Mouse (Mus musculus): ENCODE results near the gene Trpm1. TPM values are rescaled to one million over a fixed set of nuclear protein-coding genes. Genes with fewer than 3 reads are reported as not detected.

The Trpm1 gene
- polyA plus RNA-seq, 1 experiment from 2014 or later, result 6.1 TPM

GRCm38 (mm10) chr7:64179310-64179709 lies 25.7 kb downstream of the Trpm1 start:
- Histone ChIP-seq H3K36me3 (no peaks in the 10 kb centered on the region), H3K4me1 (no peaks in the 10 kb centered on the region), H3K4me3 (no peak overlapping the region), H3K27ac (replicated peaks) (no peak overlapping the region), H3K27me3 (ENCODE audit: low read depth, poor library complexity, severe bottlenecking) (peaks cover 3% of the 10 kb centered on the region; the same call in 1 of the 2 replicates), H3K9me3 (replicated peaks) (no peaks in the 10 kb centered on the region)
- DNase-seq (ENCODE audit: low spot score), result no peak
- WGBS, result 89% methylated on average over 4 of the region's 4 CpGs

- H3K4me1 ChIP-seq, result peaks cover 10% of the 10 kb centered on the region
- H3K27me3 ChIP-seq (ENCODE audit: low read depth, poor library complexity, severe bottlenecking), result peaks cover 15% of the 10 kb centered on the region; the same call in 1 of the 2 replicates
- H3K27ac ChIP-seq (replicated peaks), result peak overlapping the region; percentile 69
- DNase-seq (ENCODE audit: low spot score), result no peak
- H3K4me3 ChIP-seq, result no peak overlapping the region
- 45% methylated on average over 10 of the region's 10 CpGs for WGBS
- H3K9me3 ChIP-seq (replicated peaks), result no peaks in the 10 kb centered on the region
- H3K36me3 ChIP-seq, result no peaks in the 10 kb centered on the region
Observed at GRCm38 (mm10) chr7:64185203-64185931, 31.7 kb downstream of the Trpm1 start.

DNA sequence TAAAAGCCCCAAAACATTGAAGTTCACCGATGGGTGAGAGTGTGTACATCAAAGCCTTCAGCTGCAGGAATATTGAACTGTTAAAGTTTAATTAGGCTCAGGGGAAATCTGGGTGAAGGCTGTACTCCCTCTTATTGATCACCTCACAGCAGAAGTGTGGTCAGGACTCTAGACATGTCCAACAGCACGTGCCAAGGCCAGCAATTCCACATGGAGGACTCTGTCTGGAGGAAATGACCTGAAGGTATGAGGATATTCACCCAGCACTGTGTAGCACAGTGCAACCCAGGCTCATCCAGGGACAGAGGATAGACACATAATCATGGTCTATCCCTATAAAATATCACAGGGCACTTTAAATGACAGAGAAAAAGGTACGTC lies 32.3 kb downstream of the Trpm1 start:
- H3K4me3 ChIP-seq, result no peak overlapping the region
- no peak for DNase-seq (ENCODE audit: low spot score)
- H3K4me1 ChIP-seq, result peaks cover 10% of the 10 kb centered on the region
- H3K27ac ChIP-seq (replicated peaks), result no peak overlapping the region
- no peaks in the 10 kb centered on the region for H3K9me3 ChIP-seq (replicated peaks)
- WGBS, result 90% methylated on average over 3 of the region's 3 CpGs
- H3K36me3 ChIP-seq, result no peaks in the 10 kb centered on the region
- H3K27me3 ChIP-seq (ENCODE audit: low read depth, poor library complexity, severe bottlenecking), result peaks cover 15% of the 10 kb centered on the region; the same call in 1 of the 2 replicates

DNA sequence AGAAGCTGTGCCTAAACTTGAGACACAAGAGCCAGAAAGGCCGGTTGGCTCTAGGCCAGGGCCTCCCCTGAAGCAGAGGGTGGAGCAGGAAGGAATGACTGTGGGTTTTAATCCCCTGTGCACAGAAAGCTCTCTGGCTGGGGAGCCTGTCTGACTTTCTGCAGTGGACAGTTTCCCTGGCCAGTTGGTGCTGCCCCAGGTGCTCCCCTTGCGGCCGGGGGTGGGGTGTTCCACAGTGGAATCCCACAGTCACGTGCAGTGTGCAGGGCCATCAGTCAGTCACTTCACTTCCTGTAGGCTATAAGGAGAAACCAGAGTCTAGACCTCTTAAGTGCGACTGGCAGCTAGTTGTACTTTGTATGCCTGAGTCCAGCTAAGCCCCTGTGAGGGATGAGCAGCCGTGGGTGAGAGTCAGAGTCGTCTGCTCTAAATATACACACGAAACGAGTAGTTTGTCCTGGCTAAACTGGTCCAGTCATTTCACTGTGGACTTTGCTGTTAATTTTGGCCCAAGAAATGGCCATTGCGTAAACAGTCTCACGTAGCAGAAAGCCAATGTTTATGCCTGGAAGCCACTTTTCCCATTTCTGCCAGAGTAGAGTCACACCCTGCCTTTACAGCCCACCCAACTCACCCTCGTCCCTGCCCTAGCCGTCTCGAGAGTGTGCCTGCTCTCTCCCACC lies 38.8 kb downstream of the Trpm1 start:
- Histone ChIP-seq H3K27me3 (ENCODE audit: low read depth, poor library complexity, severe bottlenecking) (no peaks in the 10 kb centered on the region), H3K9me3 (replicated peaks) (no peaks in the 10 kb centered on the region), H3K36me3 (no peaks in the 10 kb centered on the region), H3K27ac (replicated peaks) (0 out of 2 replicates have a peak overlapping the region, but pooled peaks have one; percentile 28), H3K4me1 (peaks cover 20% of the 10 kb centered on the region), H3K4me3 (no peak overlapping the region)
- 67% methylated on average over 14 of the region's 14 CpGs for WGBS
- DNase-seq (ENCODE audit: low spot score), result no peak

- Histone ChIP-seq H3K4me1 (peaks cover 20% of the 10 kb centered on the region), H3K9me3 (replicated peaks) (no peaks in the 10 kb centered on the region), H3K4me3 (no peak overlapping the region), H3K27me3 (ENCODE audit: low read depth, poor library complexity, severe bottlenecking) (no peaks in the 10 kb centered on the region), H3K36me3 (no peaks in the 10 kb centered on the region), H3K27ac (replicated peaks) (no peak overlapping the region; the same call in 1 of the 2 replicates)
- DNase-seq (ENCODE audit: low spot score), result no peak
- WGBS, result 41% methylated on average over 5 of the region's 5 CpGs
Observed at GRCm38 (mm10) chr7:64193476-64193875, 39.8 kb downstream of the Trpm1 start.

DNA sequence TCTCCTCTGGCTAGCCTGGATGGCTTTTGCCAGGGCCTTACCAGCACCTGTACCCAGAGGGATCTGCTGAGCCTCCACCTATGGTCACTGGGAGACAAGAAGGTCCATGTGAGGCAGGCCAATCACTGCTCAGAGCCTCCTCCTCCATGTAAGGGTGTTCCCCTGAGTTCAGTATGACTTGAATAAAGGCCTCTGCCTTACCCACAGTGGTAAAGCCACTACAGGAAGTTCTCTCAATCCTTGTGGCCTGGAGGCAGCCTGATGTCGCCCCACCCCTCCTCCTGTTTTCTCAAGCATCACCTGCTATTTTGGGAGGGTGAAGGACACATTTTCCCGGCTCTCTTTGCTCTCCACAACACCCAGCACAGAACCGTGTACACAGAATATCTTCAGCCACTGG lies 42.5 kb downstream of the Trpm1 start:
- DNase-seq (ENCODE audit: low spot score), result no peak
- Histone ChIP-seq H3K27ac (replicated peaks) (no peak overlapping the region), H3K4me1 (peaks cover 20% of the 10 kb centered on the region), H3K36me3 (no peaks in the 10 kb centered on the region), H3K4me3 (no peak overlapping the region), H3K27me3 (ENCODE audit: low read depth, poor library complexity, severe bottlenecking) (no peaks in the 10 kb centered on the region), H3K9me3 (replicated peaks) (no peaks in the 10 kb centered on the region)
- WGBS, result 87% methylated on average over 3 of the region's 3 CpGs

- no peak overlapping the region for H3K27ac ChIP-seq (replicated peaks)
- no peak overlapping the region for H3K4me3 ChIP-seq
- 0 out of 2 replicates have a peak, but pooled peaks cover 3% of the 10 kb centered on the region for H3K4me1 ChIP-seq
- no peaks in the 10 kb centered on the region for H3K27me3 ChIP-seq (ENCODE audit: low read depth, poor library complexity, severe bottlenecking)
- 78% methylated on average over 5 of the region's 5 CpGs for WGBS
- DNase-seq (ENCODE audit: low spot score), result no peak
- H3K36me3 ChIP-seq, result no peaks in the 10 kb centered on the region
- no peaks in the 10 kb centered on the region for H3K9me3 ChIP-seq (replicated peaks)
Observed at GRCm38 (mm10) chr7:64208700-64209099, 55.1 kb downstream of the Trpm1 start.

GRCm38 (mm10) chr7:64212870-64213269 lies 59.2 kb downstream of the Trpm1 start:
- Histone ChIP-seq H3K27ac (replicated peaks) (no peak overlapping the region), H3K27me3 (ENCODE audit: low read depth, poor library complexity, severe bottlenecking) (no peaks in the 10 kb centered on the region), H3K9me3 (replicated peaks) (no peaks in the 10 kb centered on the region), H3K4me1 (0 out of 2 replicates have a peak, but pooled peaks cover 3% of the 10 kb centered on the region), H3K4me3 (no peak overlapping the region), H3K36me3 (no peaks in the 10 kb centered on the region)
- WGBS, result 91% methylated on average over 4 of the region's 4 CpGs
- DNase-seq (ENCODE audit: low spot score), result no peak

DNA sequence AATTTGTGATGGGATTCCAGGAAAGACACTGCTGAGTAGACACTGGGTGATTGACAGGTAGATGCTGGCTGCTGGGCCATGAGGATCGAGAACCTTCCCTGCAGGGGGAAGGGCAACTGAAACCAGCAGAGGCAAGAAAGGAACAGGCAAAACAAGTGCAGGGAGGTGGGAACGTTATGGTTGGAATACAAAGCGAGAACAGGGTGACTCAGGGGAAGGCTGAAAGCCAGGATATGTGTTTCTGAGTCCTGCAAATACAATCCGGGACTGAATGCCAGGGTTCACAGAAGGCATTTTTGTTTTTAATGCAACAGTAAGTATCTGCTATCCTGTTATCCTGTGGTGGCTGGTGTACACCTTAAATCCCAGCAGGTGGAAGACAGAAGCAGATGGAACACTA lies 60.4 kb downstream of the Trpm1 start:
- no peak overlapping the region for H3K4me3 ChIP-seq
- DNase-seq (ENCODE audit: low spot score), result no peak
- WGBS, result 73% methylated on average over 4 of the region's 4 CpGs
- no peaks in the 10 kb centered on the region for H3K27me3 ChIP-seq (ENCODE audit: low read depth, poor library complexity, severe bottlenecking)
- no peaks in the 10 kb centered on the region for H3K36me3 ChIP-seq
- H3K27ac ChIP-seq (replicated peaks), result no peak overlapping the region
- H3K9me3 ChIP-seq (replicated peaks), result no peaks in the 10 kb centered on the region
- H3K4me1 ChIP-seq, result 0 out of 2 replicates have a peak, but pooled peaks cover 3% of the 10 kb centered on the region

GRCm38 (mm10) chr7:64215613-64216012 lies 62.0 kb downstream of the Trpm1 start:
- H3K4me1 ChIP-seq, result no peaks in the 10 kb centered on the region
- H3K36me3 ChIP-seq, result no peaks in the 10 kb centered on the region
- H3K9me3 ChIP-seq (replicated peaks), result no peaks in the 10 kb centered on the region
- H3K4me3 ChIP-seq, result no peak overlapping the region
- H3K27ac ChIP-seq (replicated peaks), result no peak overlapping the region
- 89% methylated on average over 4 of the region's 4 CpGs for WGBS
- H3K27me3 ChIP-seq (ENCODE audit: low read depth, poor library complexity, severe bottlenecking), result no peaks in the 10 kb centered on the region
- DNase-seq (ENCODE audit: low spot score), result no peak

GRCm38 (mm10) chr7:64217428-64217827 lies 63.8 kb downstream of the Trpm1 start:
- H3K27me3 ChIP-seq (ENCODE audit: low read depth, poor library complexity, severe bottlenecking), result no peaks in the 10 kb centered on the region
- no peaks in the 10 kb centered on the region for H3K4me1 ChIP-seq
- H3K4me3 ChIP-seq, result no peak overlapping the region
- no peak for DNase-seq (ENCODE audit: low spot score)
- H3K36me3 ChIP-seq, result no peaks in the 10 kb centered on the region
- no peak overlapping the region for H3K27ac ChIP-seq (replicated peaks)
- H3K9me3 ChIP-seq (replicated peaks), result no peaks in the 10 kb centered on the region
- WGBS, result 87% methylated on average over 7 of the region's 7 CpGs

GRCm38 (mm10) chr7:64219765-64220164 lies 66.1 kb downstream of the Trpm1 start:
- no peaks in the 10 kb centered on the region for H3K4me1 ChIP-seq
- no peaks in the 10 kb centered on the region for H3K27me3 ChIP-seq (ENCODE audit: low read depth, poor library complexity, severe bottlenecking)
- 89% methylated on average over 7 of the region's 7 CpGs for WGBS
- H3K36me3 ChIP-seq, result no peaks in the 10 kb centered on the region
- no peak overlapping the region for H3K4me3 ChIP-seq
- no peak for DNase-seq (ENCODE audit: low spot score)
- no peaks in the 10 kb centered on the region for H3K9me3 ChIP-seq (replicated peaks)
- H3K27ac ChIP-seq (replicated peaks), result no peak overlapping the region

- H3K27ac ChIP-seq (replicated peaks), result no peak overlapping the region
- H3K27me3 ChIP-seq (ENCODE audit: low read depth, poor library complexity, severe bottlenecking), result no peaks in the 10 kb centered on the region
- 0 out of 2 replicates have a peak, but pooled peaks cover 2% of the 10 kb centered on the region for H3K4me1 ChIP-seq
- no peak overlapping the region for H3K4me3 ChIP-seq
- 91% methylated on average over 5 of the region's 5 CpGs for WGBS
- no peaks in the 10 kb centered on the region for H3K36me3 ChIP-seq
- DNase-seq (ENCODE audit: low spot score), result no peak
- H3K9me3 ChIP-seq (replicated peaks), result no peaks in the 10 kb centered on the region
Observed at GRCm38 (mm10) chr7:64223215-64223614, 69.6 kb downstream of the Trpm1 start.

Measured in midbrain, embryonic 10.5 days (tissue).